9 mouse cellular contexts compared by ENCODE assay signal in genomic region chr17:85857705-85858472, GRCm38 (mm10).
DNase-seq lines count a peak whose midpoint lies in the region; ATAC-seq and TF ChIP-seq lines count a peak whose summit lies in the region.
"Had no signal": no experiment of that assay in that cellular context is flagged by ENCODE, and none has a peak within 500 bp of the region (broad histone marks: within the 10 kb centered on the region; RNA-seq: fewer than 3 reads in every experiment).

No protein-coding gene starts in this region.

- no peak overlapping the region for H3K27ac ChIP-seq in embryonic facial prominence, embryonic 13.5 days
- no peak overlapping the region for H3K27ac ChIP-seq in heart, embryonic 15.5 days
- H3K27ac ChIP-seq in layer of hippocampus, adult 2 months: no peak overlapping the region
- H3K27ac ChIP-seq: liver, embryonic 15.5 days had no signal

- H3K9ac ChIP-seq in embryonic facial prominence, embryonic 13.5 days: no peak overlapping the region
- H3K9ac ChIP-seq in heart, embryonic 15.5 days: no peak overlapping the region
- H3K9ac ChIP-seq: liver, embryonic 15.5 days had no signal

- H3K27me3 ChIP-seq in embryonic facial prominence, embryonic 13.5 days: peaks cover 3% of the 10 kb centered on the region; the same call in 1 of the 2 replicates
- 0 out of 2 replicates have a peak, but pooled peaks cover 4% of the 10 kb centered on the region for H3K27me3 ChIP-seq in heart, embryonic 15.5 days
- no peaks in the 10 kb centered on the region for H3K27me3 ChIP-seq in myocyte (ENCODE audit: control insufficient read depth, insufficient read depth, insufficient read length)
- H3K27me3 ChIP-seq: liver, embryonic 15.5 days had no signal

- H3K4me2 ChIP-seq in embryonic facial prominence, embryonic 13.5 days: peak overlapping the region; percentile 50
- H3K4me2 ChIP-seq in heart, embryonic 15.5 days: peak overlapping the region; percentile 55
- H3K4me2 ChIP-seq in myocyte (ENCODE audit: low read depth): peak overlapping the region; percentile 30
- H3K4me2 ChIP-seq: liver, embryonic 15.5 days had no signal

- H3ac ChIP-seq in myocyte (ENCODE audit: control insufficient read depth, insufficient read length): no peak overlapping the region

- 6% methylated on average over 22 of the region's 22 CpGs for WGBS in embryonic facial prominence, embryonic 13.5 days
- WGBS in heart, embryonic 15.5 days: 39% methylated on average over 22 of the region's 22 CpGs

- no peak for TF ChIP-seq POLR2A in myocyte (IDR thresholded peaks at IDR 0.05; ENCODE audit: insufficient read length, low read depth)

- H3K79me2 ChIP-seq in myocyte (ENCODE audit: control insufficient read depth, insufficient read depth): no peaks in the 10 kb centered on the region

- peaks cover 18% of the 10 kb centered on the region for H3K4me1 ChIP-seq in embryonic facial prominence, embryonic 13.5 days
- peaks cover 4% of the 10 kb centered on the region; the same call in 1 of the 2 replicates for H3K4me1 ChIP-seq in heart, embryonic 15.5 days (replicated peaks)
- H3K4me1 ChIP-seq: liver, embryonic 15.5 days had no signal

- H3K4me3 ChIP-seq in embryonic facial prominence, embryonic 13.5 days: peak overlapping the region; percentile 10; the same call in 1 of the 2 replicates
- peak overlapping the region; percentile 22; the same call in 1 of the 2 replicates for H3K4me3 ChIP-seq in heart, embryonic 15.5 days
- peak overlapping the region; percentile 42 for H3K4me3 ChIP-seq in layer of hippocampus, adult 2 months
- H3K4me3 ChIP-seq in myocyte: no peak overlapping the region
- H3K4me3 ChIP-seq: liver, embryonic 15.5 days had no signal

- no peaks in the 10 kb centered on the region for H3K36me3 ChIP-seq in embryonic facial prominence, embryonic 13.5 days
- H3K36me3 ChIP-seq in heart, embryonic 15.5 days: no peaks in the 10 kb centered on the region
- no peaks in the 10 kb centered on the region for H3K36me3 ChIP-seq in myocyte (ENCODE audit: control insufficient read depth, insufficient read depth)
- H3K36me3 ChIP-seq: liver, embryonic 15.5 days had no signal

- DNase-seq in adrenal gland, postnatal 14 days: peak; percentile 30
- no peak for DNase-seq in adrenal gland, adult 18-20 months (ENCODE audit: low spot score in 2 of 2)
- peak; percentile 36 to 38 for DNase-seq in layer of hippocampus, adult 2 months (ENCODE audit: low spot score in 2 of 2)
- no peak for DNase-seq in thymus, adult 18-20 months
- DNase-seq in adrenal gland, adult 8-10 months: no peak

- no peaks in the 10 kb centered on the region for H3K9me3 ChIP-seq in embryonic facial prominence, embryonic 13.5 days
- H3K9me3 ChIP-seq in heart, embryonic 15.5 days (replicated peaks): no peaks in the 10 kb centered on the region
- H3K9me3 ChIP-seq: liver, embryonic 15.5 days had no signal

- TF ChIP-seq CTCF in layer of hippocampus, adult 2 months (conservative IDR thresholded peaks at IDR 0.05): no peak

- no peak for ATAC-seq in embryonic facial prominence, embryonic 13.5 days (ENCODE audit: insufficient number of reproducible peaks, insufficient read depth, low FRiP score, low TSS enrichment, low read depth)
- no peak for ATAC-seq in heart, embryonic 15.5 days (replicated peaks; ENCODE audit: insufficient number of reproducible peaks, insufficient read depth, low FRiP score, low read depth)

TF ChIP-seq in myocyte, 11 proteins besides CTCF, POLR2A, EP300 and RAD21:
- TF ChIP-seq USF1 (IDR thresholded peaks at IDR 0.05; ENCODE audit: low read depth): peak; percentile 38
- TF ChIP-seq E2F4 (IDR thresholded peaks at IDR 0.05; ENCODE audit: insufficient read depth): no peak
- TF ChIP-seq POLR2AphosphoS2 (IDR thresholded peaks at IDR 0.05; ENCODE audit: insufficient read length, low read depth): no peak
- no peak for TF ChIP-seq SRF (IDR thresholded peaks at IDR 0.05; ENCODE audit: control insufficient read depth, insufficient read length, low read depth)
- no peak for TF ChIP-seq TCF12 (IDR thresholded peaks at IDR 0.05; ENCODE audit: insufficient read depth, poor library complexity, severe bottlenecking)

Comparison
In these comparisons a context has a peak if more than half of its experiments do, and no peak if none do; other contexts are left out.
1. DNase-seq: peak in adrenal gland, postnatal 14 days (single experiment) and layer of hippocampus, adult 2 months (2 of 2); none in adrenal gland, adult 18-20 months (0 of 2), thymus, adult 18-20 months (0 of 2) and adrenal gland, adult 8-10 months (single experiment).
2. Peak in every context shown above with its lines, with median percentiles within 50 percentile points of each other: H3K4me2 ChIP-seq.